Mouse (Mus musculus): Measurements from ENCODE around the gene Pcyt1b. TPM values are rescaled to one million over a fixed set of nuclear protein-coding genes. Genes with fewer than 3 reads are reported as not detected.

Pcyt1b gene
- total and polyA plus RNA-seq, 3 experiments, result 0.13 to 1.7 (median 0.35) TPM

DNA sequence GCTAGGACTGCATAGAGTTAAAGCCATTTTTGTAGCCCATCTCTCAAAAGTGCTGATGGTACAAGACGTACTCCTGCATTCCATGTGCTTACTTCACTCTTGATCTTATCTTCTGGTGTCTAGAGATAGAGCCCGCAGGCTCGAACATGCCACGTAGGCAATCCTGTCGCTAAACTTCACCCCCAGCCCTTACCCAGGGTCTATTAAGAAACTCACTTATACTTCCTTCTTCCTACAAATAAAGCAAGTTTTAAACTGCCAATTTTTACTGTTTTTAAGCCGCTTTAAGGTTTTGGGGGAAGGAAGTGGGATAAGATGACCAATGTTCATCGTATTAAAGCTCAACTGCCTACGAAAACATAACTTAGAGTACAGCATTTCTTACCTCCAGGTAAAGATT lies 36.0 kb downstream of the Pcyt1b start:
- H3K9me3 ChIP-seq (replicated peaks; ENCODE audit: low read length), result no peaks in the 10 kb centered on the region
- H3K79me2 ChIP-seq (replicated peaks; ENCODE audit: control insufficient read depth, extremely low read depth, insufficient read depth, poor library complexity, severe bottlenecking), result no peaks in the 10 kb centered on the region
- H3K4me2 ChIP-seq (ENCODE audit: insufficient read depth, low read depth, poor library complexity, severe bottlenecking), result no peak overlapping the region
- no peak overlapping the region for H3K9ac ChIP-seq (ENCODE audit: insufficient read depth, low read depth)
- no peaks in the 10 kb centered on the region for H3K36me3 ChIP-seq (replicated peaks in 1 of 2; ENCODE audit: control insufficient read depth in 1 of 2, insufficient read depth in 1 of 2, low read length in 1 of 2)
- in situ Hi-C loops (cut with MboI; ENCODE audit: low pct_ligation_motif_present, low pct_unique_long_range_greater_than_20kb, low sequenced_read_pairs), result no loop called here
- H3K4me3 ChIP-seq (replicated peaks in 1 of 3; ENCODE audit: low read depth in 2 of 3, low read length in 2 of 3, poor library complexity in 1 of 3), result no peak overlapping the region
- no peaks in the 10 kb centered on the region for H3K27me3 ChIP-seq (replicated peaks)
- dilution Hi-C loops (cut with MboI; ENCODE audit: extremely low pct_ligation_motif_present, extremely low pct_unique_long_range_greater_than_20kb, low sequenced_read_pairs), result no loop called here
- H3K27ac ChIP-seq (ENCODE audit: insufficient read depth, low read depth), result no peak overlapping the region
- no peak for DNase-seq (ENCODE audit: extremely low read depth)
- peaks cover 0 to 8% of the 10 kb centered on the region in 2 experiments; a peak in 1 of 4 replicates for H3K4me1 ChIP-seq (ENCODE audit: control insufficient read depth in 1 of 2, insufficient read depth in 2 of 2)
- TF ChIP-seq RCOR1 (conservative IDR thresholded peaks at IDR 0.05; ENCODE audit: low read depth, low read length), result no peak
- no peak for TF ChIP-seq MYC (IDR thresholded peaks at IDR 0.05; ENCODE audit: low read depth, low read length)
- no peak for TF ChIP-seq EP300 (IDR thresholded peaks at IDR 0.05; ENCODE audit: low read length)
- TF ChIP-seq JUND (conservative IDR thresholded peaks at IDR 0.05; ENCODE audit: low read depth, low read length), result no peak
- TF ChIP-seq PAX5 (IDR thresholded peaks at IDR 0.05; ENCODE audit: low read length), result no peak
- no peak for TF ChIP-seq MEF2A (IDR thresholded peaks at IDR 0.05; ENCODE audit: borderline replicate concordance, low read depth, low read length)
- TF ChIP-seq CTCF (conservative IDR thresholded peaks at IDR 0.05 in 1 of 2, IDR thresholded peaks at IDR 0.05 in 1 of 2; ENCODE audit: low read depth in 2 of 2, low read length in 2 of 2), result no peak
- no peak for TF ChIP-seq BHLHE40 (IDR thresholded peaks at IDR 0.05; ENCODE audit: low read depth, low read length)
- no peak for TF ChIP-seq RAD21 (IDR thresholded peaks at IDR 0.05; ENCODE audit: low read depth, low read length)
- no peak for TF ChIP-seq UBTF (IDR thresholded peaks at IDR 0.05; ENCODE audit: low read depth, low read length)
- no peak for TF ChIP-seq ZKSCAN1 (IDR thresholded peaks at IDR 0.05; ENCODE audit: borderline replicate concordance, low read depth, low read length)

GRCm38 (mm10) chrX:93697596-93697995 lies 42.9 kb downstream of the Pcyt1b start:
- H3K4me3 ChIP-seq (replicated peaks in 1 of 3; ENCODE audit: low read depth in 2 of 3, low read length in 2 of 3, poor library complexity in 1 of 3), result no peak overlapping the region
- in situ Hi-C loops (cut with MboI; ENCODE audit: low pct_ligation_motif_present, low pct_unique_long_range_greater_than_20kb, low sequenced_read_pairs), result no loop called here

More at GRCm38 (mm10) chrX:93697596-93697995, 42.9 kb downstream of the Pcyt1b start:
- no peaks in the 10 kb centered on the region for H3K36me3 ChIP-seq (replicated peaks in 1 of 2; ENCODE audit: control insufficient read depth in 1 of 2, insufficient read depth in 1 of 2, low read length in 1 of 2)
- dilution Hi-C loops (cut with MboI; ENCODE audit: extremely low pct_ligation_motif_present, extremely low pct_unique_long_range_greater_than_20kb, low sequenced_read_pairs), result no loop called here
- no peak overlapping the region for H3K27ac ChIP-seq (ENCODE audit: insufficient read depth, low read depth)
- DNase-seq (ENCODE audit: extremely low read depth), result no peak
- H3K4me2 ChIP-seq (ENCODE audit: insufficient read depth, low read depth, poor library complexity, severe bottlenecking), result no peak overlapping the region
- peaks cover 0 to 9% of the 10 kb centered on the region in 2 experiments; a peak in 1 of 4 replicates for H3K4me1 ChIP-seq (ENCODE audit: control insufficient read depth in 1 of 2, insufficient read depth in 2 of 2)
- no peaks in the 10 kb centered on the region for H3K27me3 ChIP-seq (replicated peaks)
- no peak overlapping the region for H3K9ac ChIP-seq (ENCODE audit: insufficient read depth, low read depth)
- no peaks in the 10 kb centered on the region for H3K9me3 ChIP-seq (replicated peaks; ENCODE audit: low read length)
- H3K79me2 ChIP-seq (replicated peaks; ENCODE audit: control insufficient read depth, extremely low read depth, insufficient read depth, poor library complexity, severe bottlenecking), result no peaks in the 10 kb centered on the region
- TF ChIP-seq USF1 (IDR thresholded peaks at IDR 0.05; ENCODE audit: low read depth, low read length) (no peak), ELF1 (IDR thresholded peaks at IDR 0.05; ENCODE audit: low read depth, low read length) (no peak), EP300 (IDR thresholded peaks at IDR 0.05; ENCODE audit: low read length) (no peak), PAX5 (IDR thresholded peaks at IDR 0.05; ENCODE audit: low read length) (no peak), CHD1 (IDR thresholded peaks at IDR 0.05; ENCODE audit: low read depth, low read length) (no peak), ZC3H11A (IDR thresholded peaks at IDR 0.05; ENCODE audit: low read depth, low read length) (no peak), ZKSCAN1 (IDR thresholded peaks at IDR 0.05; ENCODE audit: borderline replicate concordance, low read depth, low read length) (no peak), KAT2A (IDR thresholded peaks at IDR 0.05; ENCODE audit: insufficient replicate concordance, low read length) (no peak), MAX (IDR thresholded peaks at IDR 0.05; ENCODE audit: low read length) (no peak)
